Mouse (Mus musculus) neural tube, embryonic 11.5 days (tissue): Measurements from ENCODE around the gene Car9. TPM values are rescaled to one million over a fixed set of nuclear protein-coding genes. Genes with fewer than 3 reads are reported as not detected.
A peak's percentile ranks its signal among the peaks of the same experiment; 100 is the strongest.
"Not testable (repeated sequence)": the region's sequence is repeated elsewhere in the genome, so short reads cannot be mapped to it uniquely, and the experiment has no call there.

Source experiments
- ATAC-seq: fragments of 200-750 bp; cut with Nextera tagmentation; 2 replicates; pipeline ENCODE4 v1.8.0; 2017; ENCODE audit warnings: moderate number of reproducible peaks, mild to moderate bottlenecking, moderate TSS enrichment, moderate library complexity; ENCODE audit not compliant: insufficient read depth, low FRiP score, low TSS enrichment
- DNase-seq: peaks from one replicate; pipeline ENCODE4 v3.0.0-alpha.2; 2015; ENCODE audit warnings: low spot score
- H3K27ac ChIP-seq: fragments of 300-500 bp; sonication (generic); 2 replicates; pipeline ENCODE4 v1.5.1; 2014; ENCODE audit warnings: low read depth, mild to moderate bottlenecking, low read length
- H3K27me3 ChIP-seq: fragments of 300-500 bp; sonication (generic); 2 replicates; pipeline ENCODE4 v1.6.1; 2014; ENCODE audit warnings: mild to moderate bottlenecking, low read length, mixed read lengths; ENCODE audit not compliant: control insufficient read depth, insufficient read depth
- H3K36me3 ChIP-seq: fragments of 300-500 bp; sonication (generic); 2 replicates; pipeline ENCODE4 v1.6.1; 2014; ENCODE audit warnings: mild to moderate bottlenecking, low read length, moderate library complexity, mixed read lengths; ENCODE audit not compliant: control insufficient read depth, insufficient read depth
- H3K4me1 ChIP-seq: fragments of 300-500 bp; sonication (generic); 2 replicates; pipeline ENCODE4 v1.6.1; 2014; ENCODE audit warnings: low read length, mixed read lengths; ENCODE audit not compliant: control insufficient read depth, insufficient read depth
- H3K4me2 ChIP-seq: fragments of 300-500 bp; sonication (generic); 2 replicates; pipeline ENCODE4 v1.6.1; 2014; ENCODE audit warnings: low read depth, mild to moderate bottlenecking, moderate library complexity
- H3K4me3 ChIP-seq: fragments of 300-500 bp; sonication (generic); 2 replicates; pipeline ENCODE4 v1.5.1; 2014; ENCODE audit warnings: low read depth, low read length
- H3K9ac ChIP-seq: fragments of 300-500 bp; sonication (generic); 2 replicates; pipeline ENCODE4 v1.6.1; 2014; ENCODE audit warnings: mild to moderate bottlenecking, low read length
- H3K9me3 ChIP-seq: fragments of 300-500 bp; sonication (generic); 2 replicates; pipeline ENCODE4 v1.6.1; 2016; ENCODE audit warnings: low read length; ENCODE audit not compliant: control insufficient read depth
- WGBS: fragments of 180-500 bp; shearing (Covaris S2); extraction: QIAGEN DNeasy Blood & Tissue Kit; methylation state at CpG from one replicate; pipeline ENCODE4 v1.1.7; 2014; 5-methylcytosine and 5-hydroxymethylcytosine counted together
- polyA plus RNA-seq: library from polyadenylated mRNA; unstranded; fragments of >200 nt; fragmentation: Nextera tagmentation; extraction: Ambion mirVana; gene quantifications from 2 replicates; pipeline ENCODE4 v1.2.1, GENCODE M21; 2014

The Car9 gene
- polyA plus RNA-seq, 1 experiment from 2014 or later: 0.44 TPM

DNA sequence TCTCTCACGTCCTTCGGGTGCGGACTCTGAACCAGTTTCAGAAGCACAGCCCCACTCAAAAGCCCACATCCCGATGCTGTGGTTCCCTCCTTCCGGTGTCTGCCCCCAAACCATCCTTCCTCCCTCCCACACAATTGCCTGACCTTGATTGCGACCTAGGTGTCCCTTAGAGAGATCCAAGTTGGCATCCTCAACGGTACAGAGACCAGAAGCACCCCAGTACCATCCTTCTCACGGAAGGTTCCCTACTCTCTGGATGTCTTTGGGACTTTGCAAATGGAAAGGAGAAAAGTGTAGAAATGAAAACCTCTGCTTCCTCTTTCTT lies 28.3 kb upstream of the Car9 start:
- Histone ChIP-seq H3K27me3 (no peaks in the 10 kb centered on the region), H3K4me2 (peak overlapping the region; percentile 33), H3K27ac (no peak overlapping the region), H3K9me3 (no peaks in the 10 kb centered on the region), H3K36me3 (no peaks in the 10 kb centered on the region), H3K4me1 (no peaks in the 10 kb centered on the region), H3K4me3 (peak overlapping the region; percentile 3; the same call in 1 of the 2 replicates), H3K9ac (peak overlapping the region; percentile 2; the same call in 1 of the 2 replicates)
- ATAC-seq: no peak
- no peak for DNase-seq
- 49% methylated on average over 8 of the region's 8 CpGs for WGBS

DNA sequence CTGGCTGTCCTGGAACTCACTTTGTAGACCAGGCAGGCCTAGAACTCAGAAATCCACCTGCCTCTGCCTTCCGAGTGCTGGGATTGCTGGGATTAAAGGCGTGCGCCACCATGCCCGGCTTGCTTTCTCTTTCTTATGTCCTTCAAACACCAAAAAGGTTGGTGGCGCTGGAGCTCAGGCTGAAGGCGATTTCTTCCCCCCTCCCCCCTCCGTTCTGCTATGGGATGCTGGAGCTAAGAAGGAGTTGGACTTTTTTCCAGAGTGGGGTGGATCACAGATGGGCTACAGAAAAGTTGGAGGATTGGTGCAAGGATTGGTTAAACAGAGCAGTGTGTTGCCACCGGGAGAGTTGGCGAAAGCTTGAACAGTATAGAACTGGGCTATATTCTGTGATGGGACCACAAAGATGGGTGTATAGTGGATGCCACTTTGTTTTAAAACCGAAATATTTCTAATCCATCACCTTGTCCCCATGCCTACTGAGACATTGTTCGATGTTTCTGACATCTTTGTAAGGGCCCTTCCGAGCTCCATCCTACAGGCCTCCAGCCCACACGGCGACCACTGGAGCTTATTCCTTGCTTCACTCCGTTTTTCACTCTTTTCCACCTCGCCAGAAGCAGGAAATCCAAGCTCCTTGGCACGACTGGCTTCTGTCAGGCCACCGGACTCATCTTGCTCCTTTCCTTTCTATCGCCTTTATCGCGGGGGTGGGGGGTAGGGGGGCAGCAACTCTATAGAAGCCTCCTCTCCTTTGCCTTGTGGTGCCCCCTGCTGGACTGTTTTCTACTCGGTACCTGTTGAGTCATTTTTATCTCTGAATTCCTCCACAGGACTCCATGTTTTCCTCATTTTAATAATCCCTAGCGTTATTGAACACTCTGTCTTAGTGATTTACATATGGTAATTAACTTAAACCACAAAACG lies 27.6 kb upstream of the Car9 start:
- 48% methylated on average over 24 of the region's 24 CpGs for WGBS
- Histone ChIP-seq H3K9ac (no peak overlapping the region), H3K36me3 (no peaks in the 10 kb centered on the region), H3K27ac (no peak overlapping the region), H3K9me3 (no peaks in the 10 kb centered on the region), H3K4me1 (no peaks in the 10 kb centered on the region), H3K4me3 (no peak overlapping the region), H3K4me2 (no peak overlapping the region), H3K27me3 (no peaks in the 10 kb centered on the region)
- ATAC-seq (no peak), DNase-seq (peak; percentile 69)

DNA sequence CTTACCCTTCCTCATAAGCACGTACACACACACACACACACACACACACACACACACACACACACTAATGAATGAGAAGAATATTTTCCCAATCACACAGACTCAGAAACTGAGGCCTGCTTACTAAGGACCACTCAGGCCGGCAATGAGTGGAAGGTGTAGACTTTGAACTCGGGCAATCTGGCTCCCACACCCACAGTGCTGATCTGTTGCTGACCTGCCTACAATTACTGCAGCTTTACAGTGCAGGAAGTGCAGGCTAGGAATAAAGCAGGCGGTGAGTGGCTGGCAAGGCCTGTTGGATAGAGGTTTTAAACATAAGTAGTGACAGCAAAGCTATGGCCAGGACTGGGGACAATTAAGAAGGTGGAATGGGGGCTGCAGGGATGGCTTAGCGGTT lies 25.8 kb upstream of the Car9 start:
- no peaks in the 10 kb centered on the region for H3K36me3 ChIP-seq
- no peaks in the 10 kb centered on the region for H3K27me3 ChIP-seq
- H3K27ac ChIP-seq: no peak overlapping the region
- WGBS: 81% methylated on average over 5 of the region's 5 CpGs
- H3K4me3 ChIP-seq: no peak overlapping the region
- no peak overlapping the region for H3K4me2 ChIP-seq
- H3K4me1 ChIP-seq: no peaks in the 10 kb centered on the region
- H3K9ac ChIP-seq: no peak overlapping the region
- no peak for ATAC-seq
- DNase-seq: no peak
- no peaks in the 10 kb centered on the region for H3K9me3 ChIP-seq

DNA sequence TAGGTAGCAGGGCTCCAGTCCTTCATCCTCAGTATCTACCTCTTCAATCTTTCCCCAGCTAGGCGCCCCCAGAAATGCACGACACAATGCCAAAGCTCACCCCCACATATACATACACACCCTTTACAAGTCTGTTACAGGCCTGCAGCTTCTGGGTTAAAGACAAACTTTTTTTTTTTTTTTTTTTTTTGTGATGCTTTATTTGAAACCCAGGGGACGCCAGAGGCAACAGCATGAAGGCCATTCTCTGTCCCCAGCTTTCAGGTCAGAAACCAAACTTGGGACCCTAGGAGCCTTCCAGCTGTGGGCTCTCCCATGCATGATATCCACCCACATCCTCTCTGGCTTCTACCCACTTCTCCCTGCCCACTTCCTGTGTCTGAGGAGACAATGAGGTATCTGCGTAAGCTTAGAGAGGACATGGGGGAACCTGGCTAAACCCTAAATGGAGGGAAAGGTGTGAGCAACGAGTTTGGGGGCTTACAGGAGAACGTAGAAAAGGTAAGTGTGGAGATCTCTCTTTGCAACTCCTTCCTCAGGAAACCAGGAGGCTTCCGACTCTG lies 24.8 kb upstream of the Car9 start:
- Histone ChIP-seq H3K4me3 (no peak overlapping the region), H3K9ac (no peak overlapping the region), H3K4me1 (no peaks in the 10 kb centered on the region), H3K27me3 (no peaks in the 10 kb centered on the region), H3K4me2 (no peak overlapping the region), H3K36me3 (no peaks in the 10 kb centered on the region), H3K27ac (no peak overlapping the region), H3K9me3 (no peaks in the 10 kb centered on the region)
- 74% methylated on average over 7 of the region's 7 CpGs for WGBS
- DNase-seq (no peak), ATAC-seq (no peak)

DNA sequence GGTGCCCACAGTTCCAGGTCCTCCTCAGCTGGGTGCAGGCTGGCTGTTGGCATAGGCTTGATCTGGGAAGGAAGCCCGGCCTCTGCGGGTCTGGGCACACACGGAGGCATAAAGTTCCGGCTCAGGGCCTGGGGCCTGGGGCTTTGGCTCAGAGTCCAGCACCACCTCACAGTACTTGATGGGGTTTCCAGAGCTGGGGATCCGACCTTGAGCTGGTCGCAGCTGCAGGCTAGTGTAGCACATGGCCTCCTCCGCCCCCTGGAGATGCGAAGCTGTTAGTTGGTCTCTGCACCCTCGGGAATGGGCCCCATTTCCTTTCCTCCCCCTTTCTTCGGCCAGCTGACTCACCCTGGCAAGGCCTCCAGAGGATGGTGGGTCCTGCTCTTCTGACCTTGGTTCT lies 24.2 kb upstream of the Car9 start:
- Histone ChIP-seq H3K27ac (no peak overlapping the region), H3K4me2 (no peak overlapping the region), H3K27me3 (no peaks in the 10 kb centered on the region), H3K4me3 (no peak overlapping the region), H3K4me1 (no peaks in the 10 kb centered on the region), H3K9ac (no peak overlapping the region), H3K9me3 (no peaks in the 10 kb centered on the region), H3K36me3 (no peaks in the 10 kb centered on the region)
- DNase-seq (no peak), ATAC-seq (no peak)
- 74% methylated on average over 10 of the region's 10 CpGs for WGBS

DNA sequence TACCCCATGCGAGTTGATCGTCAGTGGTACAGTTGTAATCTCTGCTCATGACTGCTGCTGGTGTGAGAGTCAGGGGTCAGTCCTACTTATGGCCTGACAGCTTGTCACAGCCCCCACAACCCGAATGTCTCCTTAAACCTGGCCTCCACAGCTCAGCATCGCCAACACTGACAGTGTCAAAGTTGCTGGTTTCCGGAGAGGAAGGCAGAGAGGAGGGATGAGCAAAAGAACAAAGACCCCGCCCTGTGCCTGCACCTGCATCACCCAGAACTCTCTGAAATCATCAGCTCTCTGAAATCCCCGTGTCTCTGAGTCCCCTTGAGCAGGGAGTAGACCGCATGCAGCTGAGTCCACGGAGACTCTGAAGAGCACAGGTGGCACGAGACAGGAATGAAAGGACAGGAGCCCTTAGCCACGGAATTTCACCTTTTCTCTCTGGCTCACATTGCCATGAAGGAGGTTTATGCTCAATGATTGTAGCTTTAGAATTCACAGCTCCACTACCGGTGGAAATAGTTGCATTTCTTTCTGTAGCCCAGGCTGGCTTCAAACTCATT lies 23.2 kb upstream of the Car9 start, which contains the start of gene Sit1:
Gene Sit1, minus strand, starts transcription at position 200 of the 557 bp plus-strand sequence.
- no peak within 1 kb of the TSS for H3K9ac ChIP-seq
- H3K4me3 ChIP-seq: no peak within 1 kb of the TSS
- no peaks in the 10 kb centered on the region for H3K9me3 ChIP-seq
- 70% methylated on average over 12 of the region's 12 CpGs for WGBS
- H3K27me3 ChIP-seq: no peaks in the 10 kb centered on the region
- no peaks in the 10 kb centered on the region for H3K4me1 ChIP-seq
- H3K4me2 ChIP-seq: no peak within 1 kb of the TSS
- DNase-seq (no peak), ATAC-seq (no peak)
- H3K27ac ChIP-seq: no peak within 1 kb of the TSS
- no peaks in the 10 kb centered on the region for H3K36me3 ChIP-seq

DNA sequence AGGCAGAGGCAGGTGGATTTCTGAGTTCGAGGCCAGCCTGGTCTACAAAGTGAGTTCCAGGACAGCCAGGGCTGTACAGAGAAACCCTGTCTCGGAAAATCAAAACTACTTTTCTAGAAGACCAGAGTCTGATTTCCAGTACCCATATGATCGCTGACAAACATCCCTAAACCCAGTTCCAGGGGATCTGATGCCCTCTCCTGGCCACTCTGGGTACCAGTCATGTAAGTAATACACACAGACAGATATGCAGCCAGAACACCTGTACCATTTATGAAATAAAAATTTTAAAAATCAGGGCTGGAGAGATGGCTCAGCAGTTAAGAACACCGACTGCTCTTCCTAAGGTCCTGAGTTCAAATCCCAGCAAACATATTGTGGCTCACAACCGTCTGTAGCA lies 21.1 kb upstream of the Car9 start:
- H3K27ac ChIP-seq, H3K36me3 ChIP-seq, DNase-seq, ATAC-seq, H3K9ac ChIP-seq, H3K9me3 ChIP-seq, H3K4me3 ChIP-seq, H3K4me2 ChIP-seq, H3K4me1 ChIP-seq, H3K27me3 ChIP-seq: not testable (repeated sequence)
- WGBS: 89% methylated on average over 5 of the region's 5 CpGs

DNA sequence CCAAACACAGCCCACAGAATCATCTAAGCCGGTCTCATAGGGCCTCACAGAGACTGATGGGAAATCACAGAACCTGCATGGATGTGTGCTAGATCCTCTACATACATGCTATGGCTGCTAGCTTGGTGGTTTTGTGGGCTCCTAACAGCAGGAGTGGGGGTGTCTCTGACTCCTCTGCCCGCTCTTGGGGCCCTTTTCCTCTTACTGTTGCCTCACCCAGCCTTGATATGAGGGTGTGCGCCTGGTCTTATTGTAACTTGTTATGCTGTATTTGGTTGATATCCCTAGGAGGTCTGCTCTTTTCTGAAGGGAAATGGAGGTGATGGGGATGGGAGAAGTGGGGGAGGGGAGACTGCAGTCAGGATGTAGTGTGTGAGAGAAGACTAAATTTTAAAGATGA lies 17.2 kb upstream of the Car9 start:
- Histone ChIP-seq H3K4me2 (no peak overlapping the region), H3K27me3 (no peaks in the 10 kb centered on the region), H3K9ac (no peak overlapping the region), H3K4me1 (peaks cover 6% of the 10 kb centered on the region), H3K4me3 (no peak overlapping the region), H3K9me3 (no peaks in the 10 kb centered on the region), H3K36me3 (no peaks in the 10 kb centered on the region), H3K27ac (no peak overlapping the region)
- ATAC-seq (no peak), DNase-seq (no peak)
- WGBS: 92% methylated on average over 3 of the region's 3 CpGs

DNA sequence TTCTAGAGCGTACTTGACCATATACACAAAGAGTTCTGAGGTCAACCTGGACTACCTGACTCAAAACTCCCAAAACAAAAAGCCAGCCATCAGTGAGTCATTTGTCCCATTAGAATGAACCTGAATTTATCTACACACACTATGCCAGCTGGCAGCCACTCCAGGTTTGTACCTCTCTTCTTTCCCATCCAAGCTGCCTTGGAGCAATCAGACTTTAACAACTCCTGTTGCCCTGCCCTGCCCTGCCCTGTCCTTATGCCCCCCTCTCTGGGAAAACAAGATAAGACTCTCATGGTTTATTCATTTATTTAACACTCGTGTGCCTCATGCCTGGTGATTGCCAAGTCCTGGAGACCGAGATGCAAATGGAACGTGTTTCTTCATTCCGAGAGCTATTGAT lies 16.0 kb upstream of the Car9 start:
- no peak for ATAC-seq
- peaks cover 6% of the 10 kb centered on the region for H3K4me1 ChIP-seq
- H3K36me3 ChIP-seq: no peaks in the 10 kb centered on the region
- no peaks in the 10 kb centered on the region for H3K9me3 ChIP-seq
- no peak overlapping the region for H3K4me3 ChIP-seq
- H3K27ac ChIP-seq: no peak overlapping the region
- no peak overlapping the region for H3K9ac ChIP-seq
- no peaks in the 10 kb centered on the region for H3K27me3 ChIP-seq
- no peak for DNase-seq
- WGBS: 81% methylated on average over 5 of the region's 5 CpGs
- no peak overlapping the region for H3K4me2 ChIP-seq
